ENCODE assay signal across 28 mouse cellular contexts in genomic region chr5:115591506-115591905, GRCm38 (mm10).
"Had no signal": no experiment of that assay in that cellular context is flagged by ENCODE, and none has a peak within 500 bp of the region (broad histone marks: within the 10 kb centered on the region; RNA-seq: fewer than 3 reads in every experiment).

No protein-coding gene starts in this region.

- H3K27me3 ChIP-seq: embryonic facial prominence, embryonic 12.5 days; embryonic facial prominence, embryonic 13.5 days; embryonic facial prominence, embryonic 15.5 days; forebrain, embryonic 12.5 days; forebrain, embryonic 13.5 days; forebrain, embryonic 15.5 days had no signal

- H3K4me2 ChIP-seq: embryonic facial prominence, embryonic 12.5 days; embryonic facial prominence, embryonic 13.5 days; embryonic facial prominence, embryonic 15.5 days; forebrain, embryonic 12.5 days; forebrain, embryonic 13.5 days; forebrain, embryonic 15.5 days had no signal

- H3K9ac ChIP-seq: embryonic facial prominence, embryonic 12.5 days; embryonic facial prominence, embryonic 13.5 days; embryonic facial prominence, embryonic 15.5 days; forebrain, embryonic 12.5 days; forebrain, embryonic 13.5 days; forebrain, embryonic 15.5 days; forebrain, postnatal 0 days had no signal

- DNase-seq: cerebellum, adult 2 months; cerebellum, adult 8-10 months; cerebellum, adult 9-10 months; cerebellum, adult 9-11 months; cerebellum, postnatal 10 days; cerebellum, postnatal 14 days; cerebellum, postnatal 25 days; cerebellum, postnatal 36 days; embryo, embryonic 11 days; forebrain, postnatal 0 days; gastrocnemius, adult 2 months; gastrocnemius, postnatal 10 days; gastrocnemius, postnatal 14 days; gastrocnemius, postnatal 25 days; gastrocnemius, postnatal 36 days; heart, adult 11 months; heart, adult 18-20 months had no signal

- H3K9me3 ChIP-seq: embryonic facial prominence, embryonic 10.5 days; embryonic facial prominence, embryonic 12.5 days; embryonic facial prominence, embryonic 13.5 days; embryonic facial prominence, embryonic 15.5 days; forebrain, embryonic 10.5 days; forebrain, embryonic 12.5 days; forebrain, embryonic 13.5 days; forebrain, embryonic 15.5 days had no signal

- H3K4me1 ChIP-seq: embryonic facial prominence, embryonic 10.5 days; embryonic facial prominence, embryonic 12.5 days; embryonic facial prominence, embryonic 13.5 days; embryonic facial prominence, embryonic 15.5 days; forebrain, embryonic 10.5 days; forebrain, embryonic 12.5 days; forebrain, embryonic 13.5 days; forebrain, embryonic 15.5 days had no signal

- H3K4me3 ChIP-seq: embryonic facial prominence, embryonic 10.5 days; embryonic facial prominence, embryonic 12.5 days; embryonic facial prominence, embryonic 13.5 days; embryonic facial prominence, embryonic 15.5 days; erythroblast, embryonic 14.5 days; forebrain, embryonic 10.5 days; forebrain, embryonic 12.5 days; forebrain, embryonic 13.5 days; forebrain, embryonic 15.5 days; gastrocnemius, adult 2 months had no signal

- H3K27ac ChIP-seq: embryonic facial prominence, embryonic 10.5 days; embryonic facial prominence, embryonic 12.5 days; embryonic facial prominence, embryonic 13.5 days; embryonic facial prominence, embryonic 15.5 days; forebrain, embryonic 10.5 days; forebrain, embryonic 12.5 days; forebrain, embryonic 13.5 days; forebrain, embryonic 15.5 days; gastrocnemius, adult 2 months had no signal

- ATAC-seq: forebrain, embryonic 13.5 days; forebrain, embryonic 14.5 days; forebrain, embryonic 15.5 days; forebrain, embryonic 16.5 days; forebrain, postnatal 0 days had no signal
